In genomic region chr7:102223883-102224738, GRCm38 (mm10) we compare ENCODE assay signal across 9 mouse cellular contexts. TPM values are rescaled to one million over a fixed set of nuclear protein-coding genes. Genes with fewer than 3 reads are reported as not detected.
DNase-seq lines count a peak whose midpoint lies in the region; ATAC-seq lines count a peak whose summit lies in the region.
"Had no signal": no experiment of that assay in that cellular context is flagged by ENCODE, and none has a peak within 500 bp of the region (broad histone marks: within the 10 kb centered on the region; RNA-seq: fewer than 3 reads in every experiment).

No protein-coding gene starts in this region.

- H3K9me3 ChIP-seq in hindbrain, embryonic 13.5 days: no peaks in the 10 kb centered on the region
- peaks cover 2% of the 10 kb centered on the region; the same call in 1 of the 2 replicates for H3K9me3 ChIP-seq in hindbrain, embryonic 10.5 days
- H3K9me3 ChIP-seq in liver, embryonic 16.5 days (replicated peaks; ENCODE audit: control insufficient read depth, low read length): no peaks in the 10 kb centered on the region
- peaks cover 3% of the 10 kb centered on the region; the same call in 1 of the 2 replicates for H3K9me3 ChIP-seq in forebrain, embryonic 10.5 days

- no peak overlapping the region for H3K27ac ChIP-seq in hindbrain, embryonic 13.5 days
- H3K27ac ChIP-seq in hindbrain, embryonic 10.5 days: no peak overlapping the region
- no peak overlapping the region for H3K27ac ChIP-seq in liver, embryonic 16.5 days (ENCODE audit: low read length)
- H3K27ac ChIP-seq in forebrain, embryonic 10.5 days: no peak overlapping the region

- H3K4me3 ChIP-seq in hindbrain, embryonic 13.5 days: no peak overlapping the region
- no peak overlapping the region for H3K4me3 ChIP-seq in hindbrain, embryonic 10.5 days
- no peak overlapping the region for H3K4me3 ChIP-seq in liver, embryonic 16.5 days (ENCODE audit: low read depth, low read length)
- H3K4me3 ChIP-seq in forebrain, embryonic 10.5 days: no peak overlapping the region

- DNase-seq in hindbrain, embryonic 10.5 days (ENCODE audit: low spot score): no peak
- DNase-seq in 416B (ENCODE audit: low read depth): peak; percentile 80
- DNase-seq in adrenal gland, postnatal 36 days: peak; percentile 66 to 74
- no peak for DNase-seq in forebrain, embryonic 10.5 days (ENCODE audit: extremely low spot score, low spot score)
- DNase-seq in embryo, embryonic 9.5 days (ENCODE audit: extremely low spot score): no peak
- no peak for DNase-seq in gastrocnemius, postnatal 10 days
- DNase-seq: cerebellum, adult 11 months had no signal

- H3K4me1 ChIP-seq in hindbrain, embryonic 13.5 days (replicated peaks): peaks cover 11% of the 10 kb centered on the region
- H3K4me1 ChIP-seq in hindbrain, embryonic 10.5 days (replicated peaks): peaks cover 14% of the 10 kb centered on the region
- H3K4me1 ChIP-seq in liver, embryonic 16.5 days (ENCODE audit: control insufficient read depth, low read depth, low read length): peaks cover 9% of the 10 kb centered on the region
- peaks cover 14% of the 10 kb centered on the region for H3K4me1 ChIP-seq in forebrain, embryonic 10.5 days

- H3K9ac ChIP-seq in hindbrain, embryonic 13.5 days: no peak overlapping the region
- no peak overlapping the region for H3K9ac ChIP-seq in liver, embryonic 16.5 days (ENCODE audit: low read depth, low read length)

- peak overlapping the region; percentile 80; the same call in 1 of the 2 replicates for H3K4me2 ChIP-seq in hindbrain, embryonic 13.5 days
- 0 out of 2 replicates have a peak overlapping the region, but pooled peaks have one; percentile 92 for H3K4me2 ChIP-seq in liver, embryonic 16.5 days (ENCODE audit: low read depth, low read length)

- WGBS in hindbrain, embryonic 13.5 days: 90% methylated on average over 5 of the region's 5 CpGs
- 82% methylated on average over 5 of the region's 5 CpGs for WGBS in hindbrain, embryonic 10.5 days
- WGBS in liver, embryonic 16.5 days (ENCODE audit: insufficient replicate concordance): 65% methylated on average over 5 of the region's 5 CpGs
- WGBS in forebrain, embryonic 10.5 days: 89% methylated on average over 5 of the region's 5 CpGs

- ATAC-seq in hindbrain, embryonic 13.5 days (ENCODE audit: low FRiP score): no peak
- 0 out of 2 replicates have a peak, but pooled peaks have one; percentile 4 for ATAC-seq in liver, embryonic 16.5 days (ENCODE audit: low read depth)

- peaks cover 6% of the 10 kb centered on the region for H3K36me3 ChIP-seq in hindbrain, embryonic 13.5 days
- peaks cover 29% of the 10 kb centered on the region for H3K36me3 ChIP-seq in hindbrain, embryonic 10.5 days
- no peaks in the 10 kb centered on the region for H3K36me3 ChIP-seq in liver, embryonic 16.5 days (ENCODE audit: control insufficient read depth, insufficient read depth)
- peaks cover 32% of the 10 kb centered on the region for H3K36me3 ChIP-seq in forebrain, embryonic 10.5 days (replicated peaks)

- H3K27me3 ChIP-seq in hindbrain, embryonic 13.5 days: no peaks in the 10 kb centered on the region
- no peaks in the 10 kb centered on the region for H3K27me3 ChIP-seq in hindbrain, embryonic 10.5 days (ENCODE audit: insufficient read depth, poor library complexity, severe bottlenecking)
- H3K27me3 ChIP-seq in liver, embryonic 16.5 days (ENCODE audit: control insufficient read depth, insufficient read depth, low read depth, low read length): no peaks in the 10 kb centered on the region
- no peaks in the 10 kb centered on the region for H3K27me3 ChIP-seq in forebrain, embryonic 10.5 days (ENCODE audit: poor library complexity, severe bottlenecking)

RNA-seq across cellular contexts. Expression of gene Pgap2, which starts 14.1 kb away (rescaled TPM):
- 48.0 and 53.0 TPM in 2 replicates for polyA plus RNA-seq in hindbrain, embryonic 13.5 days (2015; fragmentation: Nextera tagmentation; extraction: Ambion mirVana)
- polyA plus RNA-seq in hindbrain, embryonic 10.5 days (2016; fragmentation: Nextera tagmentation; extraction: Ambion mirVana): 44.2 and 51.6 TPM in 2 replicates
- 100 to 1,000 TPM in 1 of 2 experiments, 10 to 100 TPM in 1; 64.1 to 103 TPM for total RNA-seq in adrenal gland, postnatal 36 days (2021)
- 24.8 and 25.2 TPM in 2 replicates for polyA plus RNA-seq in liver, embryonic 16.5 days (2015; fragmentation: Nextera tagmentation; extraction: Ambion mirVana)
- polyA plus RNA-seq in forebrain, embryonic 10.5 days (2016; fragmentation: Nextera tagmentation; extraction: Ambion mirVana): 54.7 and 55.0 TPM in 2 replicates
- 10 to 100 TPM; 35.9 to 40.7 TPM for total RNA-seq in gastrocnemius, postnatal 10 days (2021)

RNA-seq across cellular contexts. Expression of gene Nup98, which starts 14.1 kb away (rescaled TPM):
- polyA plus RNA-seq in hindbrain, embryonic 13.5 days (2015; fragmentation: Nextera tagmentation; extraction: Ambion mirVana): 23.4 and 25.0 TPM in 2 replicates
- 36.9 and 42.6 TPM in 2 replicates for polyA plus RNA-seq in hindbrain, embryonic 10.5 days (2016; fragmentation: Nextera tagmentation; extraction: Ambion mirVana)
- total RNA-seq in adrenal gland, postnatal 36 days (2021): 10 to 100 TPM; 61.1 to 78.2 TPM
- 14.0 and 14.5 TPM in 2 replicates for polyA plus RNA-seq in liver, embryonic 16.5 days (2015; fragmentation: Nextera tagmentation; extraction: Ambion mirVana)
- polyA plus RNA-seq in forebrain, embryonic 10.5 days (2016; fragmentation: Nextera tagmentation; extraction: Ambion mirVana): 45.9 and 48.7 TPM in 2 replicates
- 10 to 100 TPM; 25.1 to 31.5 TPM for total RNA-seq in gastrocnemius, postnatal 10 days (2021)

RNA-seq across cellular contexts. Expression of gene Rhog, which starts 31.7 kb away (rescaled TPM):
- polyA plus RNA-seq in hindbrain, embryonic 13.5 days (2015; fragmentation: Nextera tagmentation; extraction: Ambion mirVana): 19.1 and 21.0 TPM in 2 replicates
- polyA plus RNA-seq in hindbrain, embryonic 10.5 days (2016; fragmentation: Nextera tagmentation; extraction: Ambion mirVana): 34.3 and 41.3 TPM in 2 replicates
- 10 to 100 TPM; 53.8 to 55.6 TPM for total RNA-seq in adrenal gland, postnatal 36 days (2021)
- 49.5 and 56.3 TPM in 2 replicates for polyA plus RNA-seq in liver, embryonic 16.5 days (2015; fragmentation: Nextera tagmentation; extraction: Ambion mirVana)
- polyA plus RNA-seq in forebrain, embryonic 10.5 days (2016; fragmentation: Nextera tagmentation; extraction: Ambion mirVana): 37.9 and 39.2 TPM in 2 replicates
- 10 to 100 TPM; 23.9 to 30.1 TPM for total RNA-seq in gastrocnemius, postnatal 10 days (2021)

RNA-seq across cellular contexts. Expression of gene Stim1, which starts 43.5 kb away (rescaled TPM):
- 9.6 and 9.9 TPM in 2 replicates for polyA plus RNA-seq in hindbrain, embryonic 13.5 days (2015; fragmentation: Nextera tagmentation; extraction: Ambion mirVana)
- polyA plus RNA-seq in hindbrain, embryonic 10.5 days (2016; fragmentation: Nextera tagmentation; extraction: Ambion mirVana): 8.9 and 13.5 TPM in 2 replicates
- total RNA-seq in adrenal gland, postnatal 36 days (2021): 10 to 100 TPM; 63.5 to 73.1 TPM
- 15.8 and 16.2 TPM in 2 replicates for polyA plus RNA-seq in liver, embryonic 16.5 days (2015; fragmentation: Nextera tagmentation; extraction: Ambion mirVana)
- 11.6 and 11.7 TPM in 2 replicates for polyA plus RNA-seq in forebrain, embryonic 10.5 days (2016; fragmentation: Nextera tagmentation; extraction: Ambion mirVana)
- total RNA-seq in gastrocnemius, postnatal 10 days (2021): 100 to 1,000 TPM; 219 to 233 TPM

Comparison
In these comparisons a context has a peak if more than half of its experiments do, and no peak if none do; other contexts are left out.
1. DNase-seq: peak in 416B (single experiment) and adrenal gland, postnatal 36 days (2 of 2); none in hindbrain, embryonic 10.5 days (single experiment), forebrain, embryonic 10.5 days (single experiment), embryo, embryonic 9.5 days (single experiment) and gastrocnemius, postnatal 10 days (single experiment).